Mouse (Mus musculus) liver, postnatal 0 days (tissue): Measurements from ENCODE around the gene Adgrg6.

Source experiments
- CTCF ChIP-seq: sonication (generic); IDR thresholded peaks from 2 replicates; pipeline ENCODE4 v1.5.1; 2016; ENCODE audit warnings: antibody characterized with exemption, low read depth
- EP300 ChIP-seq: IDR thresholded peaks from 2 replicates; pipeline ENCODE4 v1.6.1; 2016; ENCODE audit warnings: antibody characterized with exemption, low read depth, mild to moderate bottlenecking

GRCm38 (mm10) chr10:14511157-14511556 lies 34.3 kb downstream of the Adgrg6 start:
- TF ChIP-seq EP300 = no peak
- no peak for TF ChIP-seq CTCF
